Mouse (Mus musculus): ENCODE data around the gene Diexf. TPM values are rescaled to one million over a fixed set of nuclear protein-coding genes. Genes with fewer than 3 reads are reported as not detected.

The Diexf gene
- total RNA-seq (2021) = 10 to 100 TPM in 1 of 2 experiments, 1 to 10 TPM in 1; 7.8 to 10.2 TPM
- 7.3 and 17.5 TPM in 2 replicates for polyA plus RNA-seq (2012; rRNA removed)
- long read RNA-seq, full-length matches to known transcripts = 7 of 7 reads
- long read RNA-seq, partial matches to known transcripts = 0 of 7 reads
- long read RNA-seq, other reads (novel, unspliced or antisense) = 0 of 7 reads

GRCm38 (mm10) chr1:193129786-193130455, at the start of gene Diexf:
Diexf (minus strand) TSS chr1:193130272.
- no peaks in the 10 kb centered on the region for H3K4me1 ChIP-seq (ENCODE audit: control insufficient read depth, insufficient read depth, low read length)
- H3K9ac ChIP-seq (ENCODE audit: low read depth, low read length) = peak within 1 kb of the TSS; percentile 85
- TF ChIP-seq CTCF (IDR thresholded peaks at IDR 0.05) = peak; percentile 97
- peak; percentile 90 for TF ChIP-seq EP300 (IDR thresholded peaks at IDR 0.05; ENCODE audit: insufficient read depth, low read depth, low read length)
- peak; percentile 80 for TF ChIP-seq POLR2A (IDR thresholded peaks at IDR 0.05; ENCODE audit: insufficient read depth, low read depth, low read length)
- H3K36me3 ChIP-seq (ENCODE audit: control insufficient read depth, insufficient read depth, low read length) = 0 out of 2 replicates have a peak, but pooled peaks cover 2% of the 10 kb centered on the region
- H3K4me3 ChIP-seq = peak within 1 kb of the TSS; percentile 71
- peak within 1 kb of the TSS; percentile 72 for H3K27ac ChIP-seq
- DNase-seq = peak; percentile 95 to 98
- intact Hi-C loops (cut with DNase I) = loop anchor here (1.0 to 5.0 kb wide), 2 partner anchors 43 to 62 kb away; no protein-coding TSS in a partner anchor
- no peaks in the 10 kb centered on the region for H3K27me3 ChIP-seq (ENCODE audit: control insufficient read depth, insufficient read depth, low read length)
- H3K79me2 ChIP-seq (replicated peaks; ENCODE audit: control insufficient read depth, insufficient read depth, low read length) = peaks cover 3% of the 10 kb centered on the region; the same call in 1 of the 2 replicates
- under 1% methylated on average over 61 of the region's 61 CpGs for WGBS

- WGBS = 39% methylated on average over 13 of the region's 13 CpGs
- Histone ChIP-seq H3K27me3 (ENCODE audit: control insufficient read depth, insufficient read depth, low read length) (no peaks in the 10 kb centered on the region), H3K9ac (ENCODE audit: low read depth, low read length) (no peak overlapping the region; the same call in none of the 2 replicates), H3K79me2 (replicated peaks; ENCODE audit: control insufficient read depth, insufficient read depth, low read length) (no peaks in the 10 kb centered on the region), H3K27ac (peak overlapping the region; percentile 95), H3K36me3 (ENCODE audit: control insufficient read depth, insufficient read depth, low read length) (no peaks in the 10 kb centered on the region), H3K4me3 (peak overlapping the region; percentile 87), H3K4me1 (ENCODE audit: control insufficient read depth, insufficient read depth, low read length) (peaks cover 11% of the 10 kb centered on the region)
- no peak for TF ChIP-seq CTCF (IDR thresholded peaks at IDR 0.05)
- no peak for TF ChIP-seq POLR2A (IDR thresholded peaks at IDR 0.05; ENCODE audit: insufficient read depth, low read depth, low read length)
- no peak for TF ChIP-seq EP300 (IDR thresholded peaks at IDR 0.05; ENCODE audit: insufficient read depth, low read depth, low read length)
- intact Hi-C loops (cut with DNase I) = no loop called here
- peak in 1 of 2 experiments; percentile 25 for DNase-seq
Observed at GRCm38 (mm10) chr1:193174143-193174733, 44.2 kb upstream of the Diexf start.

GRCm38 (mm10) chr1:193173810-193174129, 43.7 kb upstream of the Diexf start:
- Histone ChIP-seq H3K27ac (peak overlapping the region; percentile 95), H3K4me1 (ENCODE audit: control insufficient read depth, insufficient read depth, low read length) (peaks cover 11% of the 10 kb centered on the region), H3K4me3 (peak overlapping the region; percentile 87), H3K36me3 (ENCODE audit: control insufficient read depth, insufficient read depth, low read length) (no peaks in the 10 kb centered on the region), H3K9ac (ENCODE audit: low read depth, low read length) (peak overlapping the region; percentile 96), H3K79me2 (replicated peaks; ENCODE audit: control insufficient read depth, insufficient read depth, low read length) (no peaks in the 10 kb centered on the region), H3K27me3 (ENCODE audit: control insufficient read depth, insufficient read depth, low read length) (no peaks in the 10 kb centered on the region)
- WGBS = 12% methylated on average over 9 of the region's 9 CpGs
- intact Hi-C loops (cut with DNase I) = loop anchor here (1.0 kb wide), 1 partner anchor 43 kb away; the partner anchor contains the start of gene Diexf
- TF ChIP-seq POLR2A (IDR thresholded peaks at IDR 0.05; ENCODE audit: insufficient read depth, low read depth, low read length) (no peak), CTCF (IDR thresholded peaks at IDR 0.05) (no peak), EP300 (IDR thresholded peaks at IDR 0.05; ENCODE audit: insufficient read depth, low read depth, low read length) (no peak)
- DNase-seq = no peak

GRCm38 (mm10) chr1:193172991-193173809, 43.1 kb upstream of the Diexf start:
- intact Hi-C loops (cut with DNase I) = loop anchor here (1.0 kb wide), 1 partner anchor 43 kb away; the partner anchor contains the start of gene Diexf
- WGBS = under 1% methylated on average over 48 of the region's 48 CpGs

GRCm38 (mm10) chr1:193169856-193170255, 39.8 kb upstream of the Diexf start:
- intact Hi-C loops (cut with DNase I) = no loop called here
- peak in 1 of 2 experiments; percentile 24 for DNase-seq

More at GRCm38 (mm10) chr1:193172991-193173809, 43.1 kb upstream of the Diexf start:
- H3K27ac ChIP-seq = peak overlapping the region; percentile 95
- peak overlapping the region; percentile 87 for H3K4me3 ChIP-seq
- DNase-seq = peak; percentile 96 to 97
- peak overlapping the region; percentile 96 for H3K9ac ChIP-seq (ENCODE audit: low read depth, low read length)
- H3K4me1 ChIP-seq (ENCODE audit: control insufficient read depth, insufficient read depth, low read length) = peaks cover 11% of the 10 kb centered on the region
- H3K36me3 ChIP-seq (ENCODE audit: control insufficient read depth, insufficient read depth, low read length) = no peaks in the 10 kb centered on the region
- no peaks in the 10 kb centered on the region for H3K79me2 ChIP-seq (replicated peaks; ENCODE audit: control insufficient read depth, insufficient read depth, low read length)
- no peaks in the 10 kb centered on the region for H3K27me3 ChIP-seq (ENCODE audit: control insufficient read depth, insufficient read depth, low read length)
- TF ChIP-seq POLR2A (IDR thresholded peaks at IDR 0.05; ENCODE audit: insufficient read depth, low read depth, low read length) = peak; percentile 97
- no peak for TF ChIP-seq CTCF (IDR thresholded peaks at IDR 0.05)
- TF ChIP-seq EP300 (IDR thresholded peaks at IDR 0.05; ENCODE audit: insufficient read depth, low read depth, low read length) = peak; percentile 82

More at GRCm38 (mm10) chr1:193169856-193170255, 39.8 kb upstream of the Diexf start:
- H3K36me3 ChIP-seq (ENCODE audit: control insufficient read depth, insufficient read depth, low read length) = no peaks in the 10 kb centered on the region
- H3K79me2 ChIP-seq (replicated peaks; ENCODE audit: control insufficient read depth, insufficient read depth, low read length) = no peaks in the 10 kb centered on the region
- 51% methylated on average over 2 of the region's 2 CpGs for WGBS
- no peak for TF ChIP-seq EP300 (IDR thresholded peaks at IDR 0.05; ENCODE audit: insufficient read depth, low read depth, low read length)
- TF ChIP-seq CTCF (IDR thresholded peaks at IDR 0.05) = no peak
- TF ChIP-seq POLR2A (IDR thresholded peaks at IDR 0.05; ENCODE audit: insufficient read depth, low read depth, low read length) = no peak
- H3K9ac ChIP-seq (ENCODE audit: low read depth, low read length) = no peak overlapping the region
- H3K27ac ChIP-seq = no peak overlapping the region
- H3K4me3 ChIP-seq = no peak overlapping the region
- H3K4me1 ChIP-seq (ENCODE audit: control insufficient read depth, insufficient read depth, low read length) = peaks cover 9% of the 10 kb centered on the region
- no peaks in the 10 kb centered on the region for H3K27me3 ChIP-seq (ENCODE audit: control insufficient read depth, insufficient read depth, low read length)

Measured in heart, adult 2 months (tissue).